Mouse (Mus musculus): ENCODE measurements around the gene Cdr2.
"Not testable (repeated sequence)": the region's sequence is repeated elsewhere in the genome, so short reads cannot be mapped to it uniquely, and the experiment has no call there.

Cdr2 gene

DNA sequence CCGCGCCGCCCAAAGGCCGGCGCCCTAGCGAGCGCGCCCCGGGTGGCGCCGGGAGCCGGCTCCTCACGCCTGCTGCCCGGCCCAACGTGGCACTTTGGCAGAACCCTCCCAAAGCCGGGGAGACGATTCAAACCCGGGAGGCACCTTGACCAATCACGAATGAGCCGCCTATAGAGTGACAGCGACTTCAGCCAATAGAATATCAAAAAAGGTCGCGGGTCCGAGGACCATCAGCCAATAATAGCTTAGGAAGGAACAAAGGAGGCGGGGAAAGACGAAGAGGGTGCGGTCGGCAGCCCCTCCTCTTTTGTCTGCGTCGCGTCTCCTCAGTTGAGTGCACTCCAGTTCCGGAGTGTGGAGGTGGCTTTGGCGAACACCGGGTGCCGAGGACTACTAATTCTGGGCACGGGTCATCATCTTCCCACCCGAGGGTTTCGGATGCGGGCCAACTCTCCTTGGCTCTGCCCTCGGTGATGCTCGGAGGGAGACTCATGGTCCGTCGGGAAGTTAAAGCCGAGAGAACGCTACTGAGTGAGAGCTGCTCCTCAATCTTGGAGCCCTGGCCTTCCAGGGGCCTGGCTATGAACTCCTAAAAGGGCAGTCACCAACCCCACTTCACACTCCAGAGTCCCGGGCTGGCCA, at the start of gene Cdr2, which contains the start of gene Mfsd13b:
Gene Cdr2, minus strand, starts transcription at position 113 of the 642 bp plus-strand sequence.
Gene Mfsd13b, plus strand, starts transcription at position 310 of the 642 bp plus-strand sequence.
- ATAC-seq (ENCODE audit: low TSS enrichment) = peak; percentile 98

DNA sequence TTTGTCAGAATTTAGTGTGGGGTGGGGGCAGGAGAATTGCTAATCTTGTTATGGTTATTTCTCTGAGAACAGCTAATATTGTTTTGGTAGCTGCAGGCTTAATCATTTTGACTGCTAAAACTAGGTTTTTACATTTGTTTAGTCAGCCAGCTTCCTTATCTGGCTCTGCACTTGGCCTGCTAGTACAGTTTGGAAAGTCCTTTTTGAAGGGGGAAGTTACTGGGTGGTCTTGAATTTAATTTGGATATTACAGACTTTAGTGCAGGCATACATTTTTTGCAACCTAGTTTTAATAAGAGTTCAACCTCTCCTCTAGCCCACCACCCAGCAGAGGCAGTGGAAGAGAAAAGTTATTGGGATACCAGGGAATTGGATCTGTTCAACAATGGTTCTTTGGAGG, 47.8 kb upstream of the Cdr2 start:
- ATAC-seq (ENCODE audit: low TSS enrichment) = not testable (repeated sequence)

DNA sequence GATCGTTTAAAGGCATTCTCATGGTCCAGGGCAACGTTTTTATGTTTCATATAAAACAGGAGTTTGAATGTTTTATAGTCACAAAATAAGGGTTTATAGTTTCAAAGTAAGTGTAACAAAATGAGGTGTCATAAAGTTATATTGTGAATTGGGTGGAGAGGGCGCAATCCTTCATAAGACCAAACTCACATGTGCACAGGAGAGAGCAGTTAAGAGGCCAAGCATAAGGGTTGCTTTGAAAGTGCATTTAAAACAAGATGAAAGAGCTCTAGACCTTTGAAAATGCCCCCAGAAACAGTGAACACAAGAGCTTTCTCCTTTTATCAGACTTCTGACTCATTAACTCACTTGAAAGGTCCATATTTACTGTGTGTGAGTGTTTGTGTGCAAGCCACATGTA, 44.2 kb upstream of the Cdr2 start:
- no peak for ATAC-seq (ENCODE audit: low TSS enrichment)

DNA sequence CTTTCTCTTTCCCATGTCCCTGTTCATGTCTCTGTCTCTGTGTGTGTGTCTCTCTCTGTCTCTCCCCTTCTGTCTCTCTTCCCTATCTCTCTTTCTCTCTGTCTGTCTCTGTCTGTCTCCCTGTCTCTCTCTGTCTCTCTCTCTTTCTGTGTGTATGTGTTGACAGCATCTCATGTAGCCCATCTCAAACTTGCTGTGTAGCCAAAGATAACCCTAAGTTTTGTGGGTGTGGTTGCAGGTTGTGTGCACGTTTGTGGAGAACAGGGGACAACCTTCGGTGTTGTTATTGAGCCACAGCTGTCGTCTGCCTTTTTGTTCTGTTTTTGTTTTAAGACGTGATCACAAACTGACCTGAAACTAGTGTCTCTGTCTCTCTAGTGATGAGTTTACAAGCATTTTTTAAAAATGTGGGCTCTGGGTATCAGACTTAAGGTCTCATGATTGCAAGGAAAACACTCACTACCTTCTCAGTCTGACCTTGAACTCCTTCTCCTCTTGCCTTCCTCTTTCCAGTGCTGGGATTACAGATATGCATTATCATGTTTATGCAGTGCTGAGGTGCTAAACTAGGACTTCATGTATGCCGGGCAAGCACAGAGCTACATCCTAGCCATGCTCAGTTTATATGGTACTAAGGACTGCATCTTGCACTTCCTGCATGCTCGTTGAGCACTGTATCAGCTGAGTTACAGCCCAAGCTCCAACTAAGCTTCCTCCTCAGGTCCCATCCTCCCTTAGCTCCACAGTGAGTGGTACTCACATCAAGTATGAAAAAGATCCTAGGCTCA, 43.3 kb upstream of the Cdr2 start:
- ATAC-seq (ENCODE audit: low TSS enrichment) = no peak

DNA sequence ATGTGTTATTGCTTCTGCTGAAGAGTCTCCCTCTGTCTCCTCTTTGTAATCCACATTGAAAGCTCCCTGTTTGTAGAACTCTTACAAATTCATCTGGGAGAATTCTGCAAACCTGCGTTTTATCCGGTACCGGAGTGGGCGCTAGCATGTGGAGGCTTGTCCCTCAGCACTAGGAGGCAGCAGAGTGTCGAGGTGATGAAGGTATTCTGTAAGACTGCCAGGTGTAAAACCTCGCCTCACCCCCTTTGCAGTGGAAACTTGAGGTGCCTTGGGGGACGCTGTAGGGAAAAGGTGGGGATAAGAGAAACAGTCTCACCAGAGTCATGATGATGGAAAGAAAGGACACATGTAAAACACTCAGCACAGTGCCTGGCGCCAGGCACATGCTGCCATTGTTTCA, 38.2 kb upstream of the Cdr2 start:
- peak; percentile 69 for ATAC-seq (ENCODE audit: low TSS enrichment)

DNA sequence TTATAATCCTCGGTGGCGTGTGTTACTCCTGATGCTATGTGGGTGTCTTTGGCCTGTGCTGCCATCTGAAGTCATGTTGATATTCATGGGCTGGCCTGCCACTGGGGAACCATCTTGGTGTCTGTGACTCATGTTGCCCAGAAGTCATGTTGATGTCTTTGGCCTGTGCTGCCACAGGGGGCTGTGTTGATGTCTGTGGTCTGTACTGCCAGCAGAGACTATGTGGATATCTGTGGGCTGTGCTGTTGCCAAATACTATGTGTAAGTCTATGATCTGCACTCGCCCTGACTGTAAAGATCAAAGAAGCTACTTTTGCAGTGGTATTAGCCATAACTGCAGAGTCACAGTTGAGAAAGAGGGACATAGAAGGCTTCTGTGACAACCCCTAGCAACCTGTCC, 36.7 kb upstream of the Cdr2 start:
- ATAC-seq (ENCODE audit: low TSS enrichment) = no peak

DNA sequence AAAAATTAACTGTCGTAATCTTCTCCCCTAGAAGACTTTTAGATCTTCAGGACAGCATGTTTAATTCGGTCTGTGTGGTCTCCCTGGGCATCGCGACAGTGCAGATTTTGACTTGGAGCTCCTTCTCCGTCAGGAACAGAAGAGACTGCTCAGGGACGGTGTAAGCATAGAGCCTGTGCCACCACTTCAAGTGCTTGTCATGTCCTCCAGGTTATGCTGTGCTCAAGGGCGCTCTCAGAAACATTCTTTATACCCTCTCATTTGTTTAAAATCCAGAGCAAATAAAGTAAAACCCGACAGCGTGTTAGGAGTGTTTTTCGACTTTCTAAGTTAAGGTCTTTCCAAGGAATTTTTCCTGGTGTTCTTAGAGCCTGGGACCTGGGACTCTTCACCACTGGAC, 32.4 kb upstream of the Cdr2 start:
- ATAC-seq (ENCODE audit: low TSS enrichment) = no peak

DNA sequence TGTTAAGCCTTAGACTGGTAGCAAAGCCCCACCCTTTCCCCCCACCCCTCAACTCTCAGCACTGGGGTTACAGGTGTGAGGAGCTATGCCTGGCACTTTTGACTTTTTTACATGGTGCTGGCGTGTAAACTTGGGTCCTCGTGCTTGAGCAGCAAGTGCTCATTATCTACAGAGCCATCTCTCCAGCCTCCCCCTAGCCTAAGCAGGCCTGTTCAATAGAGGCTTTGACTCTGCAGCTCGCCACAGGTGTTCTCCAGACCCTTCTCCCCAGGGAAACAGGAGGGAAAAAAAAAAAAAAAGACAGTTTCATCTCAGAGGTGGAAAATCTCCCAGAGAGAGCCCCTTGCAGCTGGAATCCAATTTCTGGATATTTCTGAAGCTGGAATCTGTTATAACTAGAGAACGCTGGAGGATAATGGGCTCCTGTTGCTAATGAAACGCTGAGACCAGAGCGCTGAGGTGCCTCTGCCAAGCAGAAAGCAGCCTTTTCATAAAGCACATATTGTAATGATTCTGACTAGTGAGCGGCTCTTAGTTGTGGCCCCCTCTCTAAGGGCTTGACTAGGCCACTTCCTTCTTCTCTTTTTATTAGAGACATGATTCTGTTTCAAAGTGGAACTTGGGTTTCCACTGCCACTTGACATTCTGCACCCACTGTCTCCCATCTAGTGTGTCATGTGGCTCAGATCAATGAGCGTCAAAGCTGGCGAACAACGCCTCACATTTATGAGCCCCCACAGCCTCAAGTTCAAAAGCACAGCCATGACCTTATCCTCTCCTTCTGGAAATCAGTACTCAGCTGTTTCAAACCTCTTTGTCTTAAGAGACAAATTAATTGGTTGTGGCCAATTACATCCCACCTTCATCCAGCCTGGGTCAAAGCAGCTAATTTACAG, 29.9 kb upstream of the Cdr2 start:
- no peak for ATAC-seq (ENCODE audit: low TSS enrichment)

DNA sequence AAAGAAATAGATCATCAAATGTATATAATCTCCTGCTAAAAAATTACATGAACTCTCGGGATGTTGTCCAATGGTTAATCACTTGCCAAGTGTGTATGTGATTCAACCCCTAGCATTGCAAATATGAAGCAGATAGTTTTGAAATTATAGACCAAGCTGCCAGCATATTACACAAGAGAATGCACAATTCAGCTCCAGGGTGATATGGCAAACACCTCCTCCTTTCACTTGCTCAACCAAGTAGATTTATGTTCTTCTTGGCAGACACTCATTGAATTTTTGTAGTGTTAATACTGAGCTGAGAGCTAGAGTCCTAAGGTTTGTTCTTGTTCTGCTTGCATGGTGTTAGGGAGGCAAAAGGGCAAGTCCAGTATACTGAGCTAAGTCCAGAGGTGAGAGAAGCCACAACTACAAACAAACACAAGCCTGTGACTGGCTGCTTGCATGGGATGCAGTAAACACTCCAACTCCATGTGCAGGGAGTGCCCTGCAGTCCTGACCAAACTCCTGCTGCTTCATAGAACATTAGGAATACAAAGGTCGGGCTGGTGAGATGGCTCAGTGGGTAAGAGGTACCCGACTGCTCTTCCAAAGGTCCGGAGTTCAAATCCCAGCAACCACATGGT, 21.8 kb upstream of the Cdr2 start:
- ATAC-seq (ENCODE audit: low TSS enrichment) = no peak

DNA sequence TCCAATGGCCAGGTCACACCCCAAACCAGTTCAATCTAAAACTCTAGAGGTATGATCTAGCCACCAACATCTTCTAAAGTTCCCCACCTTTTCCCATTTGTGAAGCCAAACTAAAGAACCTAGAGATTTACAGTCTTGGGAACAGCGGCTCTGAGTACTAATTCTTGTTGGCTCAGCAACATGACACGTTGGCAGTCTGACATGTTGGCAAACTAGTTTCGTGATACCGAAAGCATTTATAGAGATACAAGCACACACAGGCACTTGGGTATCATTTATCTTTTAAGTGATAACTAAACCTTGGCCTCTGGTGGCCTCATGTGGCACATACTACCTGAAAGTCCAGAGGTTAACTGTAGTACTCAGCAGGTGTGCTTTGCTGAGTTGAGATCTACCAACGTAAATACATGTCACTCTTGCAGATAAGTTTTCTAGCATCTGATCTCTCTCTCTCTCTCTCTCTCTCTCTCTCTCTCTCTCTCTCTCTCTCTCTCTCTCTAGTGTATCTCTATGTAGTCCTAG, 20.4 kb upstream of the Cdr2 start:
- no peak for ATAC-seq (ENCODE audit: low TSS enrichment)

DNA sequence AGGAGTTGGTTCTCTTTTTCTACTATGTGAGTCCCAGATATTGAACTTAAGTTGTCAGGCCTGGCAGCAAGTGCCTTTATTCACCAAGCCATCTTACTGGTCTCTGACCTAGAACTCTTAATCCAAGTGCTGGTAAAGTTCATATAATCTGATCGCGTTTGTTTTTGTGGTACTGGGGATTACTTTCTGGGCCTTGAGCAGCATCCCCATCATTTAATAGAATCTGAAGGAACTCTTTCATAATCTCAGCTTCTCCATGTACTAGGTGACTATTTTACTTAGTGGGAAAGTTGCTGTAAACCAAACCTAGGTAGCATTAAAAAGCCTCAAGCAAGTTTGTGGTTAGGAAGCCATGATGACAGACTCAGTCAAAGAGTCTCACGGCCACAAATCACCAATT, 19.8 kb upstream of the Cdr2 start:
- no peak for ATAC-seq (ENCODE audit: low TSS enrichment)

DNA sequence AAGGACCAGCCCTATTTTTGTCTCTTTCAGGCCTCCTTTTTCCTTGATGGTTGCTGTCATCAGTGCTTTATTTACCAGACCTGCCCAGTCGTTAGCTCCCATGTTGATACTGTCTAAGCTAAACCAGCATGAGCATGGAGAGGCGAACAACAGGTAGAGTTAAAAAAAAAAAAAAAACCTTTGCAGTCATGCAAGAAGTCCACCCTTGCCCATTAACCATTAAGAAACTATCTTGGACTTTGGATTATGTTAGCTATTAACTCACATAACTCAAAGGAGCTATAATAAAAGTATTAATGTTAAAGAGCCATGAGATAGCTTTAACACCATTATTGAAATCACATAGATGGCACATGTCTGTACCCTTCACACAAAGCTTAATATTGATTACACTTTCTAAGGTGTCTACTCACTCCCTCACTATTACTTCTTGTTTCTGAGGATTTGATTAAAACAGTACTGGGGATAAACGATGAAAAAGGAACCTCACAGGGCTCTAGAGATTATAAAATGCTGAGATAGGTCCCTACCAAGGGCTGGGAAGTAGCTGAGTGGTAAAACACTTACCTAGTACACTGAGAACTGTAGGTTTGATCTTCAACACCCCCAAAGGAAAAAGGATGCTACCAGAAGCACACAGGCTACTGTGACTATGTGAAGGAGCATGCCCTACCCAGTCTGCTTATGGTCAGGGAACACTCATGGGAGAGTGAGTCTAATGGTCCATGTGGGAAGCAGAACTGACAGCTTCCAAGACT, 18.1 kb upstream of the Cdr2 start:
- no peak for ATAC-seq (ENCODE audit: low TSS enrichment)

DNA sequence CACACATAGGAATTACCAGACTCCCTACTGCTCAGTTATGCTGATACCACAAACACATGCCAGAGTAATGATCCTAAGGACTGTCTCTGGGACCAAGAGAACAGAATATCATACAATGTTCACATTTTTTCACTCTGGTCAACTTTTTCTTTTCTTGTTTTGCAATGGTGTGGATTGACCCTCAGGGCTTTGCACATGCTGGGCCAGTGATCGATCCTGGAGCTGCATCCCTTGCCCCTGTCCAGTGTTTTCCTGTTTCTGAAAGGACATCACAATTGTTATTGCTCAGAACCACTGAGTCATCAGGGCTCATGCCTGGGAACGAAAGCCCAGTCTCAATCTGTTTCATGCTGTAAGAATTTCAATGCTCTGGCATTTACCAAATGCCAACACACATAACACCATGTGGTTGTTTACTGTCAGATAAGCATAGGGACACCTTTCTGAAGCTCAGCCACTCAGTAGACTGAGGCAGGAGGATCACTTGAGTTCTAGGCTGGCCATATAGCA, 17.0 kb upstream of the Cdr2 start:
- ATAC-seq (ENCODE audit: low TSS enrichment) = no peak

DNA sequence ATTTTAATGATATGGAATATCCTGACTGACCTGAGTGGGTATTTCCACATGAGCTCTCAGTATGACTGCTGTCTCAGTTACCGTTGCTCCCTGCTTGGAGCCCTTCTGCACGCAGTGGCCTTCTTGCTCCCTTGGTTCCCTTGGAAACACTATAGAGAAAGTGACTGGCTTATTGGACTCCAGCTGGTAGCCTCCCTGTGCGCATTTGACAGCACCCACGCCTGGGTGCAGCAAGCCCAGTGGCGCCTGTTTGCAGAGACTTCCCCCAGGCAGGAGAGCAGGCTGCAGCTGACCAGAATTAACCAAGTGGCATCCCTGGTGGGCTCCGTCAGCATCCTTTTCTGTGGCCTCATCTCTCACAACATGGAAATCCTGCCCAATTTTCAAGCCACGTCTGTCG, 9.1 kb upstream of the Cdr2 start:
- ATAC-seq (ENCODE audit: low TSS enrichment) = peak; percentile 57; the same call in 1 of the 2 replicates

DNA sequence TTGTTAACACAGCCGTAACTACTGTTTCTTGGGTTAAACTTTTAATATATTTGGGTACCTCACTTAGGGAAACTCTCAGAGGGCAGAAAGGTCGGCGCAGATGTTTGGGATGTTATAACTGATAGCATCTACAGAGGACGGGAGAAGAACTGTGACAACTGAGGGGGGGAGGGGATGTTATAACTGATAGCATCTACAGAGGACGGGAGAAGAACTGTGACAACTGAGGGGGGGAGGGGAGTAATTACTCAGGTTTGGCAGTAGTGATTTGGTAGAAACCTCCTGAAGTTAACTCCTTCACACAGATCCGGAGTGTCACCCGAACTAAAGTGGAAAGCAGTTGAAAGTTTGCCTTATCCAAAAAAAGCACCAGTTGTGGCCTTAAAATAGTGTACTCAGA, 856 bp upstream of the Cdr2 start:
- ATAC-seq (ENCODE audit: low TSS enrichment) = no peak

DNA sequence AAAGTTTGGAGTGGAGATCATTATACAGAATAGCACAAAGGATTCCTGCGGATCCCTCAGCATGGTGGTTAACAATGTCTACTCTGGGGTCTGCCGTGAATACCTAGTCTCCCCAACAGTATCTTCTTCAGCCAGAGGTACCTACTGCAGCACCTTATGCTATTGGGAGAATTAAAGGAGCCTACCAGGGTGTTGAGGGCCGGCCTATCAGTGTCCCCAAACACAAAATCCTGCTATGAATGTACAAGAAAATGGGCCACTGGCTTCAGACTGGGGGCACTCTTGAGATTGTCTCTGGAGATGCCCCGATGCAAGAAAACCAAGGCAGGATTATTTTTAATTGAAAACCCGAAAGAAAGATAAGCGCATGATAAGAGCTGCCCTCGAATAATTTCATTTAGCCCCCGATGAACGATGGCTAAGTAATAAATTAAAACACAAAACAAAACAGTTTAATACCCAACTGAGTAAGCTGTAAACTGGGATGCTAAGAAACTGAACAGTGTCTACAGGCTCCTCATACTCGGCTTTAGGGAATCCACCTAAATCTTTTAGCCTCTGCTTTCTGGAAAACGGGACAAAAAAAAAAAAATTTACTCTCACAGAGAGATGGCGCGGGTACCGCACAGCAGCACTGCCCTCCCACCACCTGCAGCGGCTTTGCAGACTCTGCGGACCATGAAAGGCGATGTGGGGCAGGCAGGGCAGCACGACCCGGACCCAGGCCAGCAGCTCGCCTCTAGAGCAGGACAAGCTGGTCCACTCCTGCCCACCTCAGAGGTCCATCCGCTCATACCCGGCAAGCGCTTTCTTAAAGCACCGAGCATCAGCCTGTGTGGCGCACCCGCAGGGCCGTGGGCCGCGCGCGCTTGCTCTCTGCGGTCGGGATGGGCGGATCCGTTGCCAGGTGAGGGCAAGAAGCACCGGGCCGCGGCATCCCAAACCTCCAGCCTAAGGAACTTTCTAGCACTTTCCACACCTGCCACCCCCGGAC, 884 bp downstream of the Cdr2 start:
- peak; percentile 25; the same call in 1 of the 2 replicates for ATAC-seq (ENCODE audit: low TSS enrichment)

DNA sequence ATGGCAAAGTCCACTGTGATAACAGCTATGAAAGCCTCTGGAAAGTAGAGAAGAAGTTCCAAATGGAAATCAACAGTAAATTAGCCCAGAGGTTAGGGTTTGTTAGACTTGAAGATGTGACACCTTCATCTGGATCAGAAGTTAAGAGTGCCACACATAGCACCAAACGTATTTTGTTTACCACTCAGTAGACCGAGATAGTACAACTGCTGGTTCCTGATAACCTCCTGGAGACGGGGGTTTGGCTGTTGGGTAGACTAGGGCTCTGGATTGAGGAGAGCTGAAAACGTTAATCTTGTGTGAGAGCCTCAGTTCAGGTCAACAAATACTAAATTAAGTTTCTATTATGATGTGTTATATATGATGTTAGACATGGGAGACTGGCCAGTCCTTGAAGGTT, 2.1 kb downstream of the Cdr2 start:
- ATAC-seq (ENCODE audit: low TSS enrichment) = no peak

DNA sequence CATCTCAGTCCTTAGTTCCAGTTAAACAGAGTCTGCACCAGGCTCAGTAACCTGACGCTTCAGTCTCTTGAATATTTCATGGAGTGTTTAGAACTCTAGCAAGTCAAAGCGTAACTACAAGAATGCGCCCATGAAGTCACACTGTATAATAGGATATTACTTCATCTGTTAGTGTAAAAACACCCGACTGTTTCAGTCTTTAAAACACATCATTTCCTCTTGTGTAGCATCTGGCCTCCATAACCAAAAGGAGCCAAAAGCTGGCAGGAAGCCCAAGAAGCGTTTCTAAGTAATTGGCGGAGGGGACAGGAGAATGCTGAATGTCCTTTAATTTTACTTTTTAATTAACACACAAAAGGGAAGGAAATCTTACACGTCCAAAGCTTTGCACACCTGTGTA, 5.0 kb downstream of the Cdr2 start:
- no peak for ATAC-seq (ENCODE audit: low TSS enrichment)

DNA sequence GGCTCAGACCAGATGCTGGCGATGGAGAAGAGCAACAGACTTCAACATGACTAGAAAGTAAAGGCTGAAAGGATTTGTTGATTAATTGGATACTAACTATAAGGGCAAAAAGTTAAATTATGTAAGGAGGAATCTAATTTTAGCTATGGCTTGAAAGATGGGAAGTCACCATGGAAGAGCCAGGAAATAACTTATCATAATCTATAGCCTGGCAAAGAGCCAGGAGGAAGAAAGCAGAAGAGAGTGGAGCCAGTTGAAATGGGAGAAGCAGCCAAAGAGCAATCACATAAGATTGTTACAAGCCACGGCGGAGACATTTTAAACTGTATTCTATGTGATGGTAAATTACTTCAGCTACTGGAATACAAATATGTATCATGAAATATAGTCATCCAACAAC, 8.1 kb downstream of the Cdr2 start:
- no peak for ATAC-seq (ENCODE audit: low TSS enrichment)
